Mouse (Mus musculus): ENCODE data around the gene Crocc. TPM values are rescaled to one million over a fixed set of nuclear protein-coding genes. Genes with fewer than 3 reads are reported as not detected.

Crocc gene
- polyA plus RNA-seq, 1 experiment: 39.4 TPM

GRCm38 (mm10) chr4:141076761-141077506 is 16.6 kb upstream of the Crocc start:
- Histone ChIP-seq H3K27ac (ENCODE audit: insufficient read depth, low read length) (no peak overlapping the region), H3K4me3 (replicated peaks; ENCODE audit: insufficient read depth, low read depth, low read length) (peak overlapping the region; percentile 97), H3K27me3 (ENCODE audit: control insufficient read depth, insufficient read depth, low read length) (no peaks in the 10 kb centered on the region), H3K4me1 (ENCODE audit: control insufficient read depth, insufficient read depth, low read length) (peaks cover 14% of the 10 kb centered on the region)
- TF ChIP-seq CTCF (IDR thresholded peaks at IDR 0.05; ENCODE audit: borderline replicate concordance, insufficient read depth, low read depth, low read length) (no peak), POLR2A (IDR thresholded peaks at IDR 0.05; ENCODE audit: borderline replicate concordance, insufficient read depth, low read length) (no peak)
- WGBS: 79% methylated on average over 17 of the region's 17 CpGs
- DNase-seq: no peak

GRCm38 (mm10) chr4:141074109-141074508 is 13.8 kb upstream of the Crocc start:
- WGBS: 71% methylated on average over 4 of the region's 4 CpGs
- TF ChIP-seq POLR2A (IDR thresholded peaks at IDR 0.05; ENCODE audit: borderline replicate concordance, insufficient read depth, low read length): no peak
- no peak for DNase-seq
- peak overlapping the region; percentile 24; the same call in 1 of the 2 replicates for H3K27ac ChIP-seq (ENCODE audit: insufficient read depth, low read length)
- no peak overlapping the region for H3K4me3 ChIP-seq (replicated peaks; ENCODE audit: insufficient read depth, low read depth, low read length)
- peaks cover 17% of the 10 kb centered on the region for H3K4me1 ChIP-seq (ENCODE audit: control insufficient read depth, insufficient read depth, low read length)
- H3K27me3 ChIP-seq (ENCODE audit: control insufficient read depth, insufficient read depth, low read length): no peaks in the 10 kb centered on the region

GRCm38 (mm10) chr4:141073661-141074060 is 13.3 kb upstream of the Crocc start:
- TF ChIP-seq CTCF (IDR thresholded peaks at IDR 0.05; ENCODE audit: borderline replicate concordance, insufficient read depth, low read depth, low read length): no peak
- no peak for TF ChIP-seq POLR2A (IDR thresholded peaks at IDR 0.05; ENCODE audit: borderline replicate concordance, insufficient read depth, low read length)
- H3K27me3 ChIP-seq (ENCODE audit: control insufficient read depth, insufficient read depth, low read length): no peaks in the 10 kb centered on the region
- 25% methylated on average over 9 of the region's 9 CpGs for WGBS

DNA sequence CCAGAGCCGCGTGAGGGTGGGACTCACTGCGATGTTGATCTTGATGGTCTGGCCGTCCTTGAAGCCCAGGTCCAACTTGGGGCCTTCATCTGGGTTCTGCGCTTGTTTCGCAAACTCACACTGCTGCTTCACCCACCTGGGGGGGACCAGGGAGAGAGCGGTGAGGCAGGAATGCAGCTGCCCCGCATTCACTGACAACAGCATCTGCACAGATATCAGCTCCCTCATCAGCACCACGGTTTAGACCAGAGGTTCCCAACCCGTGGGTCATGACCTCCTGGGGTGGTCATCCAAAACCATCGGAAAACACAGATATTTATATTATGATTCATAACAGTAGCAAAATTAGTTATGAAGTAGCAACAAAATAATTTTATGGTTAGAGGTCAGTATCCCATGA is 12.2 kb upstream of the Crocc start:
- DNase-seq: no peak
- Histone ChIP-seq H3K27me3 (ENCODE audit: control insufficient read depth, insufficient read depth, low read length) (no peaks in the 10 kb centered on the region), H3K4me3 (replicated peaks; ENCODE audit: insufficient read depth, low read depth, low read length) (no peak overlapping the region), H3K27ac (ENCODE audit: insufficient read depth, low read length) (no peak overlapping the region), H3K4me1 (ENCODE audit: control insufficient read depth, insufficient read depth, low read length) (peaks cover 22% of the 10 kb centered on the region)
- WGBS: 93% methylated on average over 11 of the region's 11 CpGs
- TF ChIP-seq CTCF (IDR thresholded peaks at IDR 0.05; ENCODE audit: borderline replicate concordance, insufficient read depth, low read depth, low read length) (no peak), POLR2A (IDR thresholded peaks at IDR 0.05; ENCODE audit: borderline replicate concordance, insufficient read depth, low read length) (no peak)

More at GRCm38 (mm10) chr4:141073661-141074060, 13.3 kb upstream of the Crocc start:
- H3K4me3 ChIP-seq (replicated peaks; ENCODE audit: insufficient read depth, low read depth, low read length): no peak overlapping the region
- DNase-seq: peak; percentile 60 to 72
- peaks cover 17% of the 10 kb centered on the region for H3K4me1 ChIP-seq (ENCODE audit: control insufficient read depth, insufficient read depth, low read length)
- H3K27ac ChIP-seq (ENCODE audit: insufficient read depth, low read length): peak overlapping the region; percentile 24; the same call in 1 of the 2 replicates

- Histone ChIP-seq H3K27me3 (ENCODE audit: control insufficient read depth, insufficient read depth, low read length) (no peaks in the 10 kb centered on the region), H3K4me1 (ENCODE audit: control insufficient read depth, insufficient read depth, low read length) (peaks cover 39% of the 10 kb centered on the region), H3K27ac (ENCODE audit: insufficient read depth, low read length) (no peak overlapping the region), H3K4me3 (replicated peaks; ENCODE audit: insufficient read depth, low read depth, low read length) (no peak overlapping the region)
- DNase-seq: peak; percentile 68
- TF ChIP-seq POLR2A (IDR thresholded peaks at IDR 0.05; ENCODE audit: borderline replicate concordance, insufficient read depth, low read length): no peak
- peak; percentile 86 for TF ChIP-seq CTCF (IDR thresholded peaks at IDR 0.05; ENCODE audit: borderline replicate concordance, insufficient read depth, low read depth, low read length)
- WGBS: 29% methylated on average over 4 of the region's 4 CpGs
These were observed 9.4 kb upstream of the Crocc start for GRCm38 (mm10) chr4:141069731-141070130.

- 89% methylated on average over 8 of the region's 8 CpGs for WGBS
- Histone ChIP-seq H3K4me3 (replicated peaks; ENCODE audit: insufficient read depth, low read depth, low read length) (no peak overlapping the region), H3K4me1 (ENCODE audit: control insufficient read depth, insufficient read depth, low read length) (peaks cover 35% of the 10 kb centered on the region), H3K27ac (ENCODE audit: insufficient read depth, low read length) (no peak overlapping the region), H3K27me3 (ENCODE audit: control insufficient read depth, insufficient read depth, low read length) (no peaks in the 10 kb centered on the region)
- DNase-seq: peak in 1 of 2 experiments; percentile 16
- TF ChIP-seq POLR2A (IDR thresholded peaks at IDR 0.05; ENCODE audit: borderline replicate concordance, insufficient read depth, low read length) (no peak), CTCF (IDR thresholded peaks at IDR 0.05; ENCODE audit: borderline replicate concordance, insufficient read depth, low read depth, low read length) (no peak)
These were observed 8.3 kb upstream of the Crocc start for GRCm38 (mm10) chr4:141068655-141069054.

DNA sequence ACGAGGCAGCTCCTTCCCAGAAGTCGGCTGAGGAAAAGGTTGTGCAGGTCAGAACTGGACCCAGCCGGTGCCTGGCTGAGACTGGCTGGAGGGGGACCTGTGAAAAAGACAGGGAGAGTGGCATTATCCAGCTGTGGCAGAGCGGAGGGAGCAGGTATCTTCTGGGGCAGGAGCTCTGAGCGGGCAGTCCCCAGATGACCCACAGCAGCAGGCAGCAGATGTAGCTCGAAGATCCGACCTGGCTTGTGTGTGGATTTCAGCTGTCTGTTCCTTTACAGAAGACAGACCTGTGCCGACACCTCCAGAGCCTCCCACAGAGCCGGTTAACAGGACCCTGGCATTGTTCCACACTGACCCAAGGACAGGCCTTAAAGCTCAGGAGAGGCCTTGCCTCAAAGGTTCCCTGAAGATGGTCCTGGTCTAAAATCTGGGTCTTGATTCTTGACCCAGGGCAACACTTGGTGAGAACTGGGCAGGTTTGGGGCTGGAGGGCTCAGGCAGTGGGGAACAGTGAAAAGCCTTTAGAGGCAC is 7.2 kb upstream of the Crocc start:
- TF ChIP-seq POLR2A (IDR thresholded peaks at IDR 0.05; ENCODE audit: borderline replicate concordance, insufficient read depth, low read length) (no peak), CTCF (IDR thresholded peaks at IDR 0.05; ENCODE audit: borderline replicate concordance, insufficient read depth, low read depth, low read length) (no peak)
- H3K27ac ChIP-seq (ENCODE audit: insufficient read depth, low read length): peak overlapping the region; percentile 39
- no peak overlapping the region for H3K4me3 ChIP-seq (replicated peaks; ENCODE audit: insufficient read depth, low read depth, low read length)
- 18% methylated on average over 9 of the region's 9 CpGs for WGBS
- H3K4me1 ChIP-seq (ENCODE audit: control insufficient read depth, insufficient read depth, low read length): peaks cover 30% of the 10 kb centered on the region
- H3K27me3 ChIP-seq (ENCODE audit: control insufficient read depth, insufficient read depth, low read length): no peaks in the 10 kb centered on the region
- peak in 1 of 2 experiments; percentile 45 for DNase-seq

All from cerebellum, adult 2 months (tissue).